Mouse (Mus musculus): ENCODE measurements at regions not wholly inside any gene's neighbourhood (a gene's known extent, or its start where the extent isn't known, plus 50 kb on each side); places are given as distances from the start of the nearest gene placed in this dataset.

DNA sequence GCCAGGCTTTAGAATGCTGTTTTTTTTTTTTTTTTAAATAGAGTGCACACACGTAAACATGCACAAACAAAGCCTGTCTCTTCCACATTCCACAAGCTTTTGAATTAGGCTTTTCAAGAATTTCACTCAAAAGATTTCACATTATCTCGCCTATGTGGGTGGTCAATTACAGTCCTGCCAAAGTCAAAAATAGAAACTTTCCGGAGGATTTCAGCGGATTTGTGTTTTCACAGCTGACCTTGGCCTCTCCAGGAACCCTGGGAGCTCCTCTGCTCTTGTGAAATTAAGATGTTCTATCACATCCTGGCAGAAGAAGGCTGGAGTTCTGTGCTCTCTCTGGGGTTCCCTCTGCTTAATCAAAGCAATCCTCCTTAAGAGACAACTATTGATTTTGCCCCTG, 360.9 kb upstream of the Tenm4 start:
- no peak for DNase-seq (ENCODE audit: low spot score)

DNA sequence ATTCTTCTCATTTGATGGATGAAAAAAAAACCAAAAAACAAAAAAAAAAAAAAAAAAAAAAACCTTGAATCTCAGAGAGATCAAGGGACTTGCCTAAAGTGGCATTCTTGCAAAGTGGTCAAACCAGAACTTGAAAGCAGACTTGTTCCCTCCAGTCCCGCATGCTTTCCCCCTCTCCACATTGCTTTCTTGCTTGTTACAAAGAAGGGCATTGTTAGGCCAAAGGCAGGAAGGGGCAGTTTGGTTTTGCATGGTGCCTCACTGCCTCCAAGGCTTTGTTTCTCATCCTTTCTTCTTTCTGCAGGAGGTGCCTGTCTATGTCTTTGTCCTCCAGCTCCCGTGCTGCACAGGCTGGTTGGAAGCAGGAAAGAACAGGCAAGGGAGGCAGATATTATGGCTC, 356.2 kb upstream of the Tenm4 start:
- DNase-seq (ENCODE audit: low spot score), result no peak

DNA sequence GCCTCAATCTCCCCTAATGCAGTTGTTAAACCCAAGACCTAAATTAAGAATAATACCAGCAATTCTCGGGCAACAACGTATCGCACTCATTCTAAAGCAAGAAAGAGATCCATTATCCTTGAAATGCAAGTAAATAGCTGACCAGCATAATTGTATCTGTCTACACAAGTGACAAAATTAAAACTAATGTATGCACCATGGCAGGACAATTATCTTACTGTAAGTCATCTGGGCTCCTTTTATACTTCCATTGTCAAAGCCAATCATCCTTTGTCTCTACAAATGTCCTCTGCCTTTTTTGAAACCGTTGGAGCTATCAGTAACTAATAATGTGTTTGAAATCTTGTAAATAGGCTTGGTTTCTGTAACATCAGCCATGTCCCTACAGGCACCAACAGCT, 347.5 kb upstream of the Tenm4 start:
- DNase-seq (ENCODE audit: low spot score), result no peak

DNA sequence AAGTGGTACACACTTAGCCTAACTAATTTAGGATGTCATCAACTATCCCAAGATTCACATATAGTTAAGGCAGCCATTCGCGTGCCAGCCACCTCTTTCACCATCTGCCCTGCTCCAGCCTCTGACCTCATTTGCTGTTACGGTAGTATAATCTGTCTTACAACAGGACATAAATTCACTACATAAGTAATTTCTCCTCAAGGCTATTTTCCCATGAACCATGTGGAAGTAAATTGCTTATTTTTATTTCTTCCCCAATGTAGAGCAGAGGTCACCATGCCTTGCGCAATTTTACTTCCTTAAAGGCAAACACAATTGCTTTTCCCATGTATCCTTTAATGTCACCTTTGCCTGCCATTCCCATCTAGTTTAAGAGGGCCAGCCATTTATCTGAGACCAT, 341.2 kb upstream of the Tenm4 start:
- DNase-seq (ENCODE audit: low spot score), result no peak

DNA sequence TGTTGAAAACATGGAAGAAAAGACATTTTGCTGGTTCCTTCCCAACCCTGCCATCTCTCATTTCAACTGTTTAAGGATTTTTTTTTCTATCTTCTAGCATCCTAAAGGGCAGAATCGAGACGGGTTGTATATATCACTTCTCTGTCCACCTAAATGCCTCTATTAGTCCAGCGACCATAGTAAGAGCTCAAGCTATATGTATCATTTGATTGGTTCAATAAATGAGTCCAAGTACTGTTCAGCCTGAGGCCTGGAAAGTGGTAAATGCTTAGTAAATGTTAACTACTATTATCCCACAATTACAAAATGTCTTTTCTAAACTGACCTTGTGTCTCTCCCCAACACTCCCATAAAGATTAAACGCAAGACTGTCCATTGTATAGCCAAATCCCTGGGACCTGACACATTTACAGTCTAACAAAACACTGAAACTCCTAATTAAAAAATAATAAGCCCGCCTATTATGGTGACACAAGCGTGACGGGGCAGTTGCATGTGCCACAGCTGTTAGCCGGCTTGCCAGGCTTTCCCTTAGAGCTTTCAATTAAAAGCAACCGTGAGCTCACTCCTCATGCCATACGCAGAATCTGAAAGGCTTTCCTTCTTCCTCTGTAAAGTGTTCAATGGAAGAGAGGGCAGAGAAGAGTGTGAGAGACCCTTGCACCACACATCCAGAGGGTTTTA, 336.7 kb upstream of the Tenm4 start:
- DNase-seq (ENCODE audit: low spot score), result no peak

DNA sequence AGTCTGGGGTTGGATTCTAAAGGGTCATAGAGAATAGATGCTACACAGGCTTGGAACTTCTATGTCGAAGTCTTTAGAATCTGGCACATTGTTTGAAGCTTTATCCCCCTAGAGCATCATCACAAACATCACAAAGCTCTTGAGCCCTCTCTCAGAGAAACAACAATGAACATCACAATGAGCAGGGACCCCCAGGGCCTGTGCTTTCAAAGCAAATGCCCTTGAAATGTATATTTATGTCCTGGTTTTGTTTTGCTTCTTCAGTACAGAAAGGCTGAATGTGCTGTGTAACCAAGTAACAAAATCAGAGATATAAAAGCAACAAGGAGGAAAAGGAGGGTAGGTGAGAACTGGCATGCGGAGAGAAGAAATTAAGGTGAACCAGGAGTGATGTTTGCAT, 330.6 kb upstream of the Tenm4 start:
- DNase-seq (ENCODE audit: low spot score), result no peak

DNA sequence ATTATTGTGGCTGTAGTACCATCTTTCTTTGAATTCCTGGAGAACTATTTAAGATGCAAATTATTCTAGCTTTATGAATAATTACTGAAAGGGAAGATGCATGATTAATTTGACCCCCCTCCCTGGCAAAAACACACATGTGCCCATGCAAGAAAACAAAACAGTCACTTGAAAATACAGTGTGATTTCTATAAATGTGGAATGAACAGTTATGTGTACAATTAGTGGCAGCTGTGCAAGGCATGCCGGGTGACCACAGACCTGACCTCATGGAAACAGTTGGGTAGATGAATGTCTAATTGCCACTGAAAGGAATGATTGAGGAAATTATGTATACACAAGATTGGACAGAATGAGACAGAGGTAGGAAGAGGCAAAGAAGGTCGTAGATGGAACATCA, 321.2 kb upstream of the Tenm4 start:
- no peak for DNase-seq (ENCODE audit: low spot score)

DNA sequence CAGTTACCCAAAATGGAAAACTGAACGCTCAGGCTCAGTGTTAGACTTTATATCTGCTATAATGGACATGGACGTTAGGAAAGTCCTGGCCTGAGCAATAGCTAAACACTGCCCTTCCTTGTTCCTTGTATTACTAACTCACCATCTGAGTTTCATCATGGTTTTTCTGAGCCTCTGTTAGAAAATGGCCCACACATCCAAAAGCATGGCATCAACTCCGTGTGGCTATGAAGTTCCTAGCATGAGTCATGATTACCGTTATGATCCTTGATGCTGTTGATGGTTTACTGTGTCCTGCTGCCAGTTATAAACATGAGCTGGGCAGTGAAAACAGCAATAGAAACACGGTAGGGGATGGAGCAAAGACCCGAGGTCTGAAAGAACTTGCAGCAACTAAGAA, 318.4 kb upstream of the Tenm4 start:
- DNase-seq (ENCODE audit: low spot score), result no peak

DNA sequence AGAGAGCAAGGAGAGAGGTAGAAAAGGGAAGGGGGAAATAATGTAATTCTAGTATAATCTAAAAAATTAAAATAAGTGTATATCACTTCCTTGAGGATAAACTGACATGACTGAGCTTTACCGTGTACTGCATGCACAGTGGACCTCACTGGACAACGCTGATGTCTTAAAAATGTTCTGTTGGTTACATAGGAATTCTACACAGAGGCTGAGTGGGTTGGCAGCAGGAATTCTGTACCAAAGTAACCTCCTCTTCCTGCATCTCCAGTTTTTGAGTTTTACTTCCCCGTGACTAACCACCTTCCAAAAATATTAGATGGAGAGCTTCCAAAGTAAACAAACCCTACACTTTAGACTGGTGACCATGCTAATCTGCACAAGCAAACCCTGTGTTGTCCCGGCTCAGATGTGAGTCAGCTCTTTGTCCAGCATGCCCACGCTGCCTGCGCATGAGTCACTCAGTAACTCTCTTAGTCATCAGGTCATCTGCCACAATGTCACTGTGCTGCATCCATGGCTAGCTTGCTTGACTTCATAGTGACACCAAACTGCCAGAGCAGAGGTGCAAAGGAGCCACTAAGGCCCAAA, 317.7 kb upstream of the Tenm4 start:
- DNase-seq (ENCODE audit: low spot score), result no peak

DNA sequence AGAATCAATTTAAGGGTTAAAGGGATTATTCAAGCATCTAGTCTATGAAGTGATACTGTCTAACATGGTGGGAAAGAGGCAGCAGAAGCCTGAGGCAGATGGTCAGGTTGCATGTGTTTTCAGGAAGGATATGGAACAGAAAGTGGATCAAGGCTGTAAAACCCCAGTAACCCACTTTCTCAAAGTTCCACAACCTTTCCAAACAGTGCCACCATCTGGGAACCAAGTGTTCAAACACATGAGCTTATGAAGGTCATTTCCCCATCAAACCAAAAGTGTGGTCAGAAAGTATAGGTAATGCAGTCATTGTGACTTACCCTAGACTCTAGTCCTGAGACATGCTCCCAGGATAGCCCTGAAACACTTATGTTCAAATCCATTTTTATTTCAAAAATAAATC, 312.8 kb upstream of the Tenm4 start:
- no peak for DNase-seq (ENCODE audit: low spot score)

DNA sequence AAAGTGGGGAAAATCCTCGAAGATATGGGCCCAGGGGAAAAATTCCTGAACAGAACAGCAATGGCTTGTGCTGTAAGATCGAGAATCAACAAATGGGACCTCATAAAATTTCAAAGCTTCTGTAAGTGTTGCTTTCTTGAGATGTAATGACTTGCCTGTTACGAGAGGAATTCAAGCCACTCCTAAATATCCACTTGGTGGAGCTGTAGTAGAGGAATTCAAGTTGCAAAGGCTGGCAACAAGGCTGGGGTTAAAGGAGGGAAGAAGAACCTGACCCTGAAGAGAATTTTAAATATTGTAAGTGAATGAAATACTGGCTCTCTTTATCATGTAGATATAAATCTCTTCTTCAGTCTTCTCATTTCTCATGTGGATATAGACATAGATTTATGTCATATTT, 306.8 kb upstream of the Tenm4 start:
- no peak for DNase-seq (ENCODE audit: low spot score)

DNA sequence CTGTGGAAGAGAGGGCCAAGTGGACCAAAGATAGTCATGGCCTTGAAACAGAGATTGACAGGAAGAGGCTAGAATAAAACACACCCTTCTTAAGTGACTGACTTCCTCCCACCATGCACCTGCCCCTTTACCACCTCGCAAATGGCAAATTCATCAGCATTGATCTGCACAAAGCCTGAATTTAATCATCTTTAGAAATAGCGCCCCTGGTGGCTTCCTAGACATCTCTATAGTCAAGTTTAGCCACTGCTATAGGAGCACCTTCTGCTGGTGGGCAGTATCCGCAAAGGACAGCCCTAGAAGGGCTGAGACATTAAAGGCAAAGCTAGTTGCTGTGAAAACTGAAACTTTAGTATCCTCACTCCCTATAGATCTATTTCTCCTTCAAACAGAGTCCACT, 305.8 kb upstream of the Tenm4 start:
- no peak for DNase-seq (ENCODE audit: low spot score)

DNA sequence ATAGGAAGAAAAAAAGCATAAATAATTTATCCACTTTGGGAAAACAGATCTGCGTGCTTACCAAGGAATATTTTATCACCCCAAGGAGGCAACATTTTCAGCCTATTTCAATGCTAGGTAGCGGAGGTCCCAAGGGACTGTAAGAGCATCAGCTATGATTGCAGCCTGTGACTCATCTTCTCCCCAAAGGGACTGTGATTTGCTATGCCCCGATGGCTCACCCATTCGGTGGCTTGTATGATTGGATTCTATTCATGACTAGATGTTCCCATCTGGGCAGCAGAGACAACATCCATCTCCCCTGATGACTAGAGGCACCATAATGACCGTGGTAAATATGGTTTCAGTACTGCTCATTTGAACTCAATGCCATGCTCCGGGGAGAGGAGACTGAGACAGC, 302.3 kb upstream of the Tenm4 start:
- no peak for DNase-seq (ENCODE audit: low spot score)

DNA sequence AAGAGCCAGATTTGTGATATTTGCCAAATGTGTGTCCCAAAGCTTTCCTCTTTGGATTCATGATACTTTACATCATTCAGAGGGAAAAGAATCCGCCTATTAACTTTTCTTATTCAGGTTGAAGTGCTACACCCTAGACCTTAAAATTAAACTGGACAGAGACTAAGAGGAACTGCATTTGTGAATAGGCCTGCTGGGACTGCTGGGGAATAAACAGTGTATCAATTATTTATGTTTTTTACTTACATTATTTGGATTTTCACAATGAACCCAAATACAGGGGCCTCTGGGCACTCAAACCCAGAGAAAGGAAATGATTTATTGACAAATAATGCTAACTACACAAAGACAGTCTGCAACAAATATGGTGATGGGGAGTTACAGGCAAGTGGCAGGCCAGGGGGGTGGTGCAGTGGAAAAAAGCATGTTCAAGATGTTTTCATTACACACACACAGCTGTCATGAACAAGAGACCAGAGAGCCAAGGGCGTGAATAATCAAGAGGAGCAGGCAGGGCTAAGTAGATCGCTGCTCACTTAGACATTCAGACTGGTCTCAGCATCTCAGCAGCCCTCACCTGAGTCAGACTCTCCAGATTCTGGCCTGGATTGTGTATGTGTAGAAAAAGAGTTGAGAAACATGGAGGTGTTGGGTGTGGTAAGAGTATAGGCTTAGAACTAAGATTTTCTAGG, 290.3 kb upstream of the Tenm4 start:
- no peak for DNase-seq (ENCODE audit: low spot score)

DNA sequence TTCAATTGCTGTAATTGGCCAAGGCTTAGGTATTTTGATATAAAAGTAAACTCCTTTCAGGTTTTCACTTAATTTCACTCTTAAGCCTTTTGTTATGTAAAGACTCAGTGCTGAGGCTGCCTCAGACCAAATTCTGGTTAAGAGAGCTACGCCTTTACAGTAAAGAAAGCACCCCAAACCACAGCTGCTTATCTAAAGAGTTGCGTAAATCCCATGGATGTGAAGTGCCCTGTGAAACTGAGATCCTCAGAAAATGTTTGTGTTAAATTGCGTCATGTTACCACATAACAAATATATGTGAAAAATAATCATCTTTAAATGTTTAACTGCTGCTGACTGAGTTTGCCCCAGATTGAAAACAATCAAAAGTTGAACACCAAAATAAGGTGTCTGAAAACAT, 269.5 kb upstream of the Tenm4 start:
- DNase-seq (ENCODE audit: low spot score), result no peak

DNA sequence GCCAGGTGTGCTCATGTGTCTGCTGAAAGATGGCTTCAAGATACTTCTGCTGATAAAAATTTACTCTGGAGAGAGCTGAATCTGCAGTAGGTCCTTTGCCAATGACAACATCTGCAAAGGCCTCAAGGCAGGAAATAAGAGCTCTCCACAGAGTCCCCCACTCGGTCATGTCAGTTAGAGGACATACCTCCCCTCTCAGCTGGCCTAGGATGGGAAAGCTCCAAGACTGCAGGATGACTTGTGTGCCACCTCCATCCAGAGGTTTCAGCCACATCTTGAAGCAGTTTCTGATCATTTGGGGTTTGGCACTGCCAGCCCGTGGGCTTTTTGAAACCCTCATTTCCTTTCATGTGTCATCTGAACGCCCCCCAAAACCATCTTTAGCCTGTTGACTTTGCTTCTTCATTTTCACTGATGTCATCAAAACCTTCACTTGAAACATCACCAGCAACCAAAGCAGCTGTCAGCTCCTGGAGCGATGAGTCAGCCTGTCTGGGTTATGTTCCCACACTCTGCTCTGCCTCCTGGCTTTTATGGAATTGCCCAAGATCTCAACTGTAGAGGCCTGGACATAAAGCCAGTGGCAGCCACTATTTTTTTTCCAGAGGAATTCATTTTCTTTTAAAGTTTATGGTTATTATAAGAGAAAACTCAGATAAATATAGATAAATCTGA, 256.5 kb upstream of the Tenm4 start:
- DNase-seq (ENCODE audit: low spot score), result no peak

DNA sequence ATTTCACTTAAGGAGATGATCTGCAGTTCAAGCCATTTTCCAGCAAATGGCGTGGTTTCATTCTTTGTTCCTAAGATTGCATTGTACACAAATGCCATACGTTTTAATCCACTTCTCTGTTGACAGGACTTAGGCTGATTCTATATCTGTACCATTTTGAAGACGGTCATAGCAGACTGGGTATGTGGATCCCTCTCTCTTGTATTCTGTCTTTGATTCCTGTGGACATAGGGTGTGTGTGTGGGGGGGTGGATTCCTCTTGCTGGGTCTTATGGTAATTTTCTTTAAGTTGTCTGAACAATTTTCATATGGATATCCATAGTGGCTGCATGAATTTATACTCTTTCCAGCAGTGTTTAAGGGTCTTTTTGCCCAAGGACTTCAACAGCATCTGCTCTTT, 251.1 kb upstream of the Tenm4 start:
- no peak for DNase-seq (ENCODE audit: low spot score)

DNA sequence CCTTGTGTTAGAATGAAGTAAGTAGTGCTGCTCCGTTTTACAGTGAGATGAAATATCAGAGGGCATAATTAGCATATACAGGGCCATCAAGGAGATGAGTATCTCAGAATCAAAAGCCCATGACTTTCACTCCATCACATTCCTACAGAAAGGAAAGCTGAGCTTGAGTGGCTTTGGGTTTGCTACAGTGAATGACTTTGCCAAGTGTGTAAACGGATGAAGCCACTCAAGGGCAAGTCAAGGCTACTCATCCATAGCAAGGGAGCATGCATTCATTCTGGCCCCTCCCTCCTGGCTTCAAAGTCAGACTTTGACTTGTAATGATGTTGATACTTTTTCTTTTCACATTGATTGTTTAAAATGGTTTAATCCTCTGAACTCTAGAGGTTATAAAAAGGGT, 246.2 kb upstream of the Tenm4 start:
- no peak for DNase-seq (ENCODE audit: low spot score)

DNA sequence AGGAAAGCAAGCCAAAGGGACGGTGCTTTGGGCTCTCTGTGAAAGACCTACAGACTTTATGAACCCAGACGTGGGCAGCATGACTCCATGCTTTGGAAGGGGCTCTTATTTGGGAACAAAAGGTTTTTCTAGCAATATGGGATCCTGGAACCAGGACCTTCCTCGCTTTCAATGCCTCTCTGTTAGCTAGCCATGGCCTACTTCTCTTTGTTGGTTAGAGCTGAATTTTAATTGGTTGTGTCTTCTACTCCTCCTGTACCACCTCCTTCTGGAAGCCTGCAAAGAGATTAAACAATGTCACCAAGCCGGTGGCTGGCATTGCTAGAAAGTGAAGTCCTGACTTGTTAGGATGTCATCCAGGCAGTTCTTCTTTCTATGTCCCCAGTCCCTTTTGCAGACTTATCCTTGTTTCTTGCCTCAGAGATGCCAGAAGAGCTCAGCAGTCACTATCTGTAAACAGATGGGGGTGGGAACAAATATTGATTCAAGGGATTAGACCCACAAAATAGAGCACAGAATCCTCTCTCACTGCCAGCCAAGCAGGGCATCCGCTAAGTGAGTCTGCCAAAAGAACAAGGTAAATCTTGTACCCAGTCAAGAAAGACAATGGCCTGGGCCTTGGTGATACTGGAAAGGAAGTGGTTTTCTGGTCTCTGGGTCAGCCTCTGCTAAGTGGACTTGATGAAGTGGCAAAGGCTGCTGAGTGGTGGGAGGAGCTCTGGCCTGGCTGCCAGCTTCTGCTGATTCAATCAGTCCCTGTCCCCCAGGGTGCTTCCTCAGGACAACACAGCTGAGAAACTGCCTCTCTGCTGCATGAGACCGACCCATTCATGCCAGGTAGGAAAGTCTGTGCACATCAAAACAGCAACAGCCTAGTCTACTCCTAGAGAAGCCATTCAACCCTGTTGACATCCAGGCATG, 244.7 kb upstream of the Tenm4 start:
- DNase-seq (ENCODE audit: low spot score), result no peak

DNA sequence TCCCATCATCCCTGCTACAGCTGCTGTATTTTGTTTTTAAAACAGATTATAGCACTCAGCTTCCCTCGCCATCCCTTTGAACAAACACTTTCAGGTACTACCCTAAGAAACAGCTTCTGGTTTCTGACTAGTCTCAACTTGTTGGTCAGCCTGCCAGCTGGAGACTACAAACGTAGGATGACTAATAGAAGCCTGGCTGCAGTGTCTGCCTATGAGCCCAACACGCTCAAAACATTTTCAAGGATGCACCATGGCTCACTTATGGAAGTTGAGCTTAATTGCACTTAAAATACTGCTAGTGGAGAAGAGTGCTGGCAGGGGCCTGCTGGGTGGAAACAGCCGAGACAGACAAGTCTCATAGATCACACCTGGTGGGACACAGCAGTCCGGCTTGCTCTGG, 234.4 kb upstream of the Tenm4 start:
- no peak for DNase-seq (ENCODE audit: low spot score)

DNA sequence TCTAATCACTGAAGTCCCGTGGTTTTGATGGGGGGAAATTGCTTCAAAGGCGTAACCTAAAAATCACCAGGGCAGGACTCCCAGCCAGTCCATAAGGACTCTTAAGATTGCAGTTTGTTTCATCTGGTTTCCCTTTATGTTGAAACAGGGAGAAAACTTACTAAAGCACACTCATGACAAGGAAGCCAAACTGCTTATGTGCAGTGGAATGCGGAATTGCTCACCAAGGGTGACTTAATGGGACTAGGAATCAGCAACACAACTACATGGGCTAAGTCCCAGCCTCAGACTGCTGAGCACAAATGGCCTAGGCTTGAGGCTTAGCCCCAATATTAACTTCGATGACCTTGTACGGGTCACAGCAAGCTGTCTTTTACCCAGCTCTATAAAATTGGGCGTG, 227.6 kb upstream of the Tenm4 start:
- no peak for DNase-seq (ENCODE audit: low spot score)

DNA sequence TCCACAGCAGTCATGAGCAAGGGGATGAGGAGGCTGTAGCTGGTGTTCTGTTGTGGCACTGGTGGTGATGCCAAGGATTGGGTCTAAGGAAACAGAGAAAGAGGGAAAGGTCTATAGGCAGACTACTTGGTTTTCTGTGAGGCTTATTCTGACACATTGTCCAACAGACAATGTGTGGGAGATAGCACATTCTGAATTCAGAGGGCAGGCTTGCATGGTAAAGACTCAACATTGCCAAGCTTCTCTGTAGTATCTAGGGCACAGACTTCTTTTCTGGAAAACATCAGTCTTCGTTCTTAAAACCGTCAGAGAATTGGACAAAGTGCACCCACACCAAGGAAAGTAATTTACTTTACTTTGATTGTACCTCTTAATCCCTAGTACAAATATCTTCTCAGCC, 218.7 kb upstream of the Tenm4 start:
- DNase-seq (ENCODE audit: low spot score), result no peak

All from thymus, postnatal 0 days (tissue).